Mouse (Mus musculus) megakaryocyte, embryonic 14.5 days (primary cell): Measurements from ENCODE around the gene Cartpt.

ENCODE experiments used
- FLI1 ChIP-seq: IDR thresholded peaks from 2 replicates; pipeline ENCODE4 v1.6.1; 2012; ENCODE audit warnings: low read length, inconsistent platforms, mixed read lengths
- GATA1 ChIP-seq: IDR thresholded peaks from 3 replicates; pipeline ENCODE4 v1.6.1; 2012; ENCODE audit warnings: mixed read lengths, low read length, inconsistent platforms, borderline replicate concordance

- no peak for TF ChIP-seq GATA1
- TF ChIP-seq FLI1: no peak
These were observed 40.2 kb downstream of the Cartpt start for GRCm38 (mm10) chr13:99860670-99861069.
